Mouse (Mus musculus) liver, embryonic 14.5 days (tissue): ENCODE results near the gene Rfx2. TPM values are rescaled to one million over a fixed set of nuclear protein-coding genes. Genes with fewer than 3 reads are reported as not detected.

Source experiments
- ATAC-seq: fragments of 200-750 bp; cut with Nextera tagmentation; 2 replicates; pipeline ENCODE4 v1.8.0; 2017; ENCODE audit warnings: moderate number of reproducible peaks, mild to moderate bottlenecking, moderate library complexity; ENCODE audit not compliant: insufficient read depth
- DNase-seq, 3 experiments: peaks; one replicate each; pipeline ENCODE4 v3.0.0-alpha.2; 2012 to 2013; ENCODE audit warnings: low read depth in 3 of 3, low spot score in 3 of 3
- H3K27ac ChIP-seq: fragments of 300-500 bp; sonication (generic); 2 replicates; pipeline ENCODE4 v1.5.1; 2014; ENCODE audit warnings: moderate library complexity, mild to moderate bottlenecking, control low read depth, inconsistent platforms
- H3K27me3 ChIP-seq: fragments of 300-500 bp; sonication (generic); 2 replicates; pipeline ENCODE4 v1.6.1; 2014; ENCODE audit warnings: mild to moderate bottlenecking, low read length, moderate library complexity; ENCODE audit not compliant: control insufficient read depth, insufficient read depth
- H3K36me3 ChIP-seq: fragments of 300-500 bp; sonication (generic); replicated peaks from 2 replicates; pipeline ENCODE4 v1.6.1; 2014; ENCODE audit warnings: low read depth; ENCODE audit not compliant: control insufficient read depth, insufficient read depth
- H3K4me1 ChIP-seq, 2 experiments: fragments of 200-500 bp in 1 of 2; fragments of 300-500 bp in 1 of 2; sonication (generic) in 1 of 2; replicated peaks; 2 replicates each; pipeline ENCODE4 v1.6.1; 2012 to 2014; ENCODE audit warnings: antibody characterized with exemption in 1 of 2, inconsistent platforms in 1 of 2, low read length in 1 of 2; ENCODE audit not compliant: control insufficient read depth in 2 of 2, insufficient read depth in 2 of 2
- H3K4me2 ChIP-seq: fragments of 300-500 bp; sonication (generic); 2 replicates; pipeline ENCODE4 v1.6.1; 2014; ENCODE audit warnings: low read depth, mild to moderate bottlenecking, control low read depth, moderate library complexity
- H3K4me3 ChIP-seq, 2 experiments: fragments of 200-500 bp in 1 of 2; fragments of 300-500 bp in 1 of 2; sonication (generic) in 1 of 2; 2 replicates each; pipeline ENCODE4 v1.5.1; 2012 to 2014; ENCODE audit warnings: low read depth in 2 of 2, low read length in 2 of 2, mild to moderate bottlenecking in 2 of 2, control low read depth in 1 of 2, inconsistent platforms in 1 of 2, moderate library complexity in 1 of 2; ENCODE audit not compliant: insufficient read depth in 1 of 2
- H3K9ac ChIP-seq: fragments of 300-500 bp; sonication (generic); replicated peaks from 2 replicates; pipeline ENCODE4 v1.6.1; 2014; ENCODE audit warnings: mild to moderate bottlenecking, control low read depth, moderate library complexity
- H3K9me3 ChIP-seq: fragments of 300-500 bp; sonication (generic); 2 replicates; pipeline ENCODE4 v1.6.1; 2016; ENCODE audit warnings: low read length, mixed read lengths; ENCODE audit not compliant: control insufficient read depth
- CTCF ChIP-seq: IDR thresholded peaks from 2 replicates; pipeline ENCODE4 v1.5.1; 2016; ENCODE audit warnings: antibody characterized with exemption, low read depth, control low read depth
- EP300 ChIP-seq: IDR thresholded peaks from 2 replicates; pipeline ENCODE4 v1.6.1; 2016; ENCODE audit warnings: antibody characterized with exemption, low read depth
- WGBS: fragments of 180-500 bp; shearing (Covaris S2); extraction: QIAGEN DNeasy Blood & Tissue Kit; methylation state at CpG from one replicate; pipeline ENCODE4 v1.1.7; 2014; ENCODE audit not compliant: insufficient replicate concordance; 5-methylcytosine and 5-hydroxymethylcytosine counted together
- polyA plus RNA-seq, 2 experiments: library from polyadenylated mRNA; depleted of rRNA in 1 of 2; stranded (reverse) in 1 of 2; unstranded in 1 of 2; fragments of >200 nt; fragmentation: Nextera tagmentation in 1 of 2; extraction: Ambion mirVana in 1 of 2; gene quantifications; 2 replicates each; pipeline versions ENCODE4 v1.2.1 to v1.2.3; 2012 to 2014

Gene Rfx2
- polyA plus RNA-seq, 2 experiments, result 6.8 to 10.7 TPM

DNA sequence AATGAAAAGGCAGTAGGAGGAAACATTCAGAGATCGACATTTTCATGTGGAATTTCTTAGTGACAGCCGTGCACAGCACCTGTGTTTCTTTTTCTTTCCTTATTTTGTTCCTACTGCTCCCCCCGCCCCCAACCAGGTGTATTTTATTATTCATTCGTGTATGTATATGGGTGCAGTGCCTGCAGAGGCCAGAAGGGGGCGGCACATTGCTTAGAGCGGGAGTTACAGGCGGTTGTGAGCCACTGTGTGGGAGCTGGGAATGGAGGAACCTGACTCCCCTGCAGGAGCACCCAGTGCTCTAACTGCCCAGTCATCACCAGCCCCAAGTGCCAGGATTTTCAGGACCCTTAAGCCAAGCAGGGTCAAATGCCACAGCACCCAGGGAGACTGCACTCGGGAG is 94.3 kb downstream of the Rfx2 start:
- 33% methylated on average over 8 of the region's 8 CpGs for WGBS

DNA sequence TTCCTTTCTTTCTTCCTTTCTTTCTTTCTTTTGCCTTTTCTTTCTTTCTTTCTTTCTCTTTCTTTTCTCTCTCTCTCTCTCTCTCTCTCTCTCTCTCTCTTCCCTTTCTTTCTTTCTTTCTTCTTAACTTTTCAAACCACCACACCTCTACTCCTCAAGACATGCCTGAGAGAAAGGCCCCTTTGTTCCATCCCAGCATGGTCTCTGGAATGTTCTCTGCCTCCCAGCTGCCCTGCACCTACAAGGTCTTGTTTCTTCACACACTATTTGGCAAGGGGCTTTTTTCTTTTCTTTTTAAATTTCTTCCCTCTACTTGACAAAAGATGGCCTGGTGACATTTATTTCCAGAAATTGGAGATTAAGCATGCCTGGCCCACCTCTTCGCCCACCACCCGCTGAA is 101.2 kb downstream of the Rfx2 start:
- WGBS, result 51% methylated on average over 2 of the region's 2 CpGs
- DNase-seq, result no peak
- no peak for ATAC-seq
- Histone ChIP-seq H3K4me1 (peaks cover 8 to 9% of the 10 kb centered on the region in 2 experiments), H3K36me3 (no peaks in the 10 kb centered on the region), H3K27me3 (no peaks in the 10 kb centered on the region; the same call in none of the 2 replicates), H3K4me2 (no peak overlapping the region), H3K27ac (no peak overlapping the region), H3K9me3 (no peaks in the 10 kb centered on the region), H3K4me3 (no peak overlapping the region), H3K9ac (no peak overlapping the region)
- TF ChIP-seq EP300 (no peak), CTCF (no peak)

More for the DNA sequence above, 94.3 kb downstream of the Rfx2 start:
- H3K9me3 ChIP-seq, result no peaks in the 10 kb centered on the region
- H3K27ac ChIP-seq, result no peak overlapping the region
- no peak for ATAC-seq
- no peak for TF ChIP-seq EP300
- peak; percentile 85 for TF ChIP-seq CTCF
- no peaks in the 10 kb centered on the region; the same call in none of the 2 replicates for H3K27me3 ChIP-seq
- no peaks in the 10 kb centered on the region for H3K36me3 ChIP-seq
- no peak overlapping the region for H3K9ac ChIP-seq
- no peaks in the 10 kb centered on the region for H3K4me1 ChIP-seq
- DNase-seq, result no peak
- H3K4me2 ChIP-seq, result no peak overlapping the region
- H3K4me3 ChIP-seq, result no peak overlapping the region

DNA sequence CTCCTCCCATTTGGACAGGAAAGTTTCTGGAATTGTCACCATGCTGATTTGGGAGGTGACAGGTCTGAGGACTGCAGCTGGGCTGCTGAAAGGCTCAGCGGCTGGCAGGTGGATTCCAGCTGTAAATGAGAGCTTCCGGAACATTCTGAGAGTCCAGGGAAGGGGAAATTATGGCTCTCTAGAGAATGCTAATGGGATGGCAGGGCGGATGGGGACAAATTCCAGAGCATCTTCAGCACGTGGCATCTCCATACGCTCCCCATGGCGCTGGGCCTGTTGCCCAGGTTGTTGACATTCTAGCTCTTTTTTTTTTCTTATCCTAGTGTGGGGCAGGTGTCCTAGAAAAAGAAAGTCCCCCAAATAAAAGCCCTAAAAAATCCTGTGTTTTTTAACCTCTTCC is 101.7 kb downstream of the Rfx2 start:
- Histone ChIP-seq H3K27ac (no peak overlapping the region), H3K9me3 (no peaks in the 10 kb centered on the region), H3K4me3 (no peak overlapping the region), H3K27me3 (no peaks in the 10 kb centered on the region; the same call in none of the 2 replicates), H3K4me2 (no peak overlapping the region), H3K36me3 (no peaks in the 10 kb centered on the region), H3K4me1 (peaks cover 8 to 9% of the 10 kb centered on the region in 2 experiments), H3K9ac (no peak overlapping the region)
- ATAC-seq (no peak), DNase-seq (no peak)
- WGBS, result 57% methylated on average over 6 of the region's 6 CpGs
- TF ChIP-seq EP300, result no peak
- TF ChIP-seq CTCF, result no peak

DNA sequence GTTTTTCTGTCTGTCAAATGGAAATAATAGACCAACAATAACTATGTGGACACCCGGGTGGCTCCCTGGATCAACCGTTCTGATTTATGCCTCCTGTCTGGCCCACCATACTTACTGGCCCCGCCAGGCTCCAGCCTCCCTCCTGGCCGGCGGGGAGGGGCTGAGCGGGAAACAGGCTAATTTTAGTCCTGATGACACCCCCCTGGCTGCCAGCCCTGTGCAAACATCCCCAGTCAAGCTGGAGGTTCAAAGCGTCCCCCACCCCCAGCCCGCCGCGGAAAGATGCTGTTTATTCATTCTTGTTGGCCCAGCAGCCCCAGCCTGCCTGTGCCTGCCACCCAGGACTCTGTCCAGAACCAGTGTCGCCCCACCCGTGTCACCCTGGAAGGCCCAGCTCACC is 102.7 kb downstream of the Rfx2 start:
- no peak for TF ChIP-seq EP300
- no peak for TF ChIP-seq CTCF
- Histone ChIP-seq H3K27ac (no peak overlapping the region), H3K4me1 (peaks cover 8 to 9% of the 10 kb centered on the region in 2 experiments), H3K4me2 (peak overlapping the region; percentile 23; the same call in 1 of the 2 replicates), H3K9ac (peak overlapping the region; percentile 31; the same call in 1 of the 2 replicates), H3K9me3 (no peaks in the 10 kb centered on the region), H3K4me3 (no peak overlapping the region), H3K27me3 (no peaks in the 10 kb centered on the region; the same call in none of the 2 replicates), H3K36me3 (no peaks in the 10 kb centered on the region)
- 17% methylated on average over 12 of the region's 12 CpGs for WGBS
- ATAC-seq, result 0 out of 2 replicates have a peak, but pooled peaks have one; percentile 14
- DNase-seq, result no peak

DNA sequence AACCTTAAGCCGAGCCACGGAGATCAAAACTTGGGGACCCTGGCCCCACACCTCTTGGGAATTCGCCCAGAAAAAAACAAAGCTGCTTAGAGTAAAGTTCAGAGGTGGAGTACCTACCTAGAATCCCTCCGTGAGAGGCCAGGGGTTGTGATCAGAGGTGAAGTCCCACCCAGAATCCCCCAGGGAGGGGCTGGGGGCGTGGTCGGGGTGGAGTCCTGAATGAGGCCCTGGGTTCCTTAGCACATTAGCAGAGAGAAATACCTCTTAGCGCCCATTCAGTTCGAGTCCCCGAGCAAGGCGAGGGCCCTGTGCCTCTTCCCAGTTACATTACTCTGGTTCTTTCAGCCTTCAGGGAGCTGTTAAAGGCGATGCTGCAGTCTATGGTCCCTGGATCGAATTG is 103.2 kb downstream of the Rfx2 start:
- no peak overlapping the region for H3K27ac ChIP-seq
- no peaks in the 10 kb centered on the region for H3K9me3 ChIP-seq
- H3K36me3 ChIP-seq, result no peaks in the 10 kb centered on the region
- peak overlapping the region; percentile 23; the same call in 1 of the 2 replicates for H3K4me2 ChIP-seq
- peak; percentile 35; the same call in 1 of the 2 replicates for ATAC-seq
- DNase-seq, result peak in 1 of 3 experiments; percentile 33
- TF ChIP-seq CTCF (no peak), EP300 (no peak)
- WGBS, result 14% methylated on average over 12 of the region's 12 CpGs
- peaks cover 8 to 9% of the 10 kb centered on the region in 2 experiments for H3K4me1 ChIP-seq
- no peak overlapping the region for H3K4me3 ChIP-seq
- H3K27me3 ChIP-seq, result no peaks in the 10 kb centered on the region; the same call in 1 of the 2 replicates
- peak overlapping the region; percentile 31; the same call in 1 of the 2 replicates for H3K9ac ChIP-seq
